Mouse (Mus musculus): Measurements from ENCODE around the gene Tenm3.

Gene Tenm3

GRCm38 (mm10) chr8:48240917-48241531, 602.7 kb downstream of the Tenm3 start:
- DNase-seq: no peak

- no peak for DNase-seq
Measured at GRCm38 (mm10) chr8:48236968-48237367, 606.8 kb downstream of the Tenm3 start.

- DNase-seq: no peak
Measured at GRCm38 (mm10) chr8:48232927-48233326, 610.8 kb downstream of the Tenm3 start.

GRCm38 (mm10) chr8:48231882-48232281, 611.9 kb downstream of the Tenm3 start:
- peak; percentile 46 for DNase-seq

GRCm38 (mm10) chr8:48231389-48231788, 612.4 kb downstream of the Tenm3 start:
- DNase-seq: no peak

- no peak for DNase-seq
Measured at GRCm38 (mm10) chr8:48228676-48229075, 615.1 kb downstream of the Tenm3 start.

GRCm38 (mm10) chr8:48224753-48225152, 619.0 kb downstream of the Tenm3 start:
- DNase-seq: no peak

- peak; percentile 86 for DNase-seq
Measured at GRCm38 (mm10) chr8:48222429-48222769, 621.4 kb downstream of the Tenm3 start.

- DNase-seq: peak; percentile 22
Measured at GRCm38 (mm10) chr8:48221724-48222428, 621.9 kb downstream of the Tenm3 start.

- no peak for DNase-seq
Measured at GRCm38 (mm10) chr8:48221304-48221703, 622.4 kb downstream of the Tenm3 start.

GRCm38 (mm10) chr8:48220529-48221181, 623.1 kb downstream of the Tenm3 start:
- peak; percentile 28 for DNase-seq

GRCm38 (mm10) chr8:48215071-48215501, 628.7 kb downstream of the Tenm3 start:
- DNase-seq: peak; percentile 75

GRCm38 (mm10) chr8:48214386-48214785, 629.4 kb downstream of the Tenm3 start:
- DNase-seq: no peak

- no peak for DNase-seq
Measured at GRCm38 (mm10) chr8:48211931-48212330, 631.8 kb downstream of the Tenm3 start.

GRCm38 (mm10) chr8:48207567-48207966, 636.2 kb downstream of the Tenm3 start:
- no peak for DNase-seq

GRCm38 (mm10) chr8:48206922-48207321, 636.8 kb downstream of the Tenm3 start:
- no peak for DNase-seq

- DNase-seq: no peak
Measured at GRCm38 (mm10) chr8:48204838-48205345, 638.9 kb downstream of the Tenm3 start.

- no peak for DNase-seq
Measured at GRCm38 (mm10) chr8:48204114-48204837, 639.5 kb downstream of the Tenm3 start.

- no peak for DNase-seq
Measured at GRCm38 (mm10) chr8:48203611-48204010, 640.1 kb downstream of the Tenm3 start.

- no peak for DNase-seq
Measured at GRCm38 (mm10) chr8:48203161-48203560, 640.6 kb downstream of the Tenm3 start.

GRCm38 (mm10) chr8:48202632-48203031, 641.1 kb downstream of the Tenm3 start:
- DNase-seq: no peak

GRCm38 (mm10) chr8:48199171-48199570, 644.6 kb downstream of the Tenm3 start:
- DNase-seq: no peak

GRCm38 (mm10) chr8:48195971-48196370, 647.8 kb downstream of the Tenm3 start:
- no peak for DNase-seq

All from right cerebral cortex, adult 18-20 months (tissue).